13 mouse cellular contexts compared by ENCODE assay signal in the genomic region with DNA sequence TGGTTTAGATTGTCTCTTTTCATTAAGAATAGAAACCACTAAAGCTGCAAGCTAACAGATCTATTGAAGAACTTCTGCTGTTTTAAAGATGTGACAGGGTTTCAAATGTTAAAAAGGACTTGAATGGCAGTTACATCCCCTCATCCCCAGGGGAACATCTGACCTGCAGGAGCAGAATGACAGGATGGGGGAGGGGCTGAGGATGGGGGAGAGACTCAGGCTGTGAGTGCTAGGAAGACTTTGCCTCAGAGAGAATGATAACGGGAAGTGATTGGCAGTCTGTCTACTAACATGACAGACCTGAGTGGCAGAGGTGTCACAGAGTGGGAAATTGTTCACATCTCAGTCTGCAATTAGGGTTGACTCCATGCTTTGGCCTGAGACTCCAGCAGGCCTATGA.
"Had no signal": no experiment of that assay in that cellular context is flagged by ENCODE, and none has a peak within 500 bp of the region (broad histone marks: within the 10 kb centered on the region; RNA-seq: fewer than 3 reads in every experiment).

No protein-coding gene starts in this region.

- ATAC-seq: midbrain, embryonic 13.5 days had no signal

- H3K4me2 ChIP-seq: limb, embryonic 13.5 days; midbrain, embryonic 13.5 days had no signal

- H3K9ac ChIP-seq: limb, embryonic 13.5 days; liver, embryonic 14.5 days; midbrain, embryonic 13.5 days had no signal

- H3K27ac ChIP-seq: kidney, postnatal 0 days; layer of hippocampus, adult 2 months; limb, embryonic 13.5 days; liver, embryonic 14.5 days; midbrain, embryonic 13.5 days had no signal

- H3K9me3 ChIP-seq: limb, embryonic 13.5 days; midbrain, embryonic 13.5 days had no signal

- DNase-seq: kidney, adult 9 months; kidney, postnatal 36 days; left cerebral cortex, postnatal 4 days; lung, adult 18-20 months; lung, postnatal 36 days; right cerebral cortex, adult 18-20 months; right cerebral cortex, postnatal 25 days; thymus, postnatal 36 days had no signal

- H3K4me3 ChIP-seq: layer of hippocampus, adult 2 months; limb, embryonic 13.5 days; midbrain, embryonic 13.5 days had no signal

- H3K27me3 ChIP-seq: limb, embryonic 13.5 days; midbrain, embryonic 13.5 days had no signal
